Mouse (Mus musculus): ENCODE measurements at regions not wholly inside any gene's neighbourhood (a gene's known extent, or its start where the extent isn't known, plus 50 kb on each side); places are given as distances from the start of the nearest gene placed in this dataset.

DNA sequence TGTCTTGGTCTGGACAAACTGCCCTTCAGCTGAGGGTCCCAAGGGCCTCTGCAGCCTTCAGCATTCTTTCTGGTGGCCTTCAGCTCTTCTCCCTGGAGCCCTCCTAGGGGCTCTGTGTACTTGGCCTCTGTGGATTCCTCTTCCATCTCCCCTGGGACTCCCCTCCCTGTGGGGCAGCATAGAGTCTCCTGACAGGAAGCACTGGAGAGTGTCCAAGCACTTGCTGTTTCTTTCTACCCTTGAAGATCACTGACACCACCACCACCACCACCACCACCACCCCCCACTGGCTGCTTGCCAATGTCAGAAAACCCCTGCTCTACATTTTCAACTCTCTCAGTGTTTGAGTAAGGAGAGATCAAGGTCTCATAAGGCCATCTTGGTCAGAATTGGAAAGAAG lies 206.3 kb downstream of the Irs2 start:
- Histone ChIP-seq H3K4me3 (ENCODE audit: insufficient read depth, low read depth, low read length) (no peak overlapping the region), H3K4me1 (ENCODE audit: control insufficient read depth, insufficient read depth, low read length) (no peaks in the 10 kb centered on the region), H3K27ac (ENCODE audit: insufficient read depth, low read depth, low read length) (no peak overlapping the region)
- no peak for TF ChIP-seq POLR2A (IDR thresholded peaks at IDR 0.05; ENCODE audit: insufficient read depth, low read depth, low read length)
- TF ChIP-seq CTCF (IDR thresholded peaks at IDR 0.05; ENCODE audit: insufficient read depth, low read depth, low read length): no peak

DNA sequence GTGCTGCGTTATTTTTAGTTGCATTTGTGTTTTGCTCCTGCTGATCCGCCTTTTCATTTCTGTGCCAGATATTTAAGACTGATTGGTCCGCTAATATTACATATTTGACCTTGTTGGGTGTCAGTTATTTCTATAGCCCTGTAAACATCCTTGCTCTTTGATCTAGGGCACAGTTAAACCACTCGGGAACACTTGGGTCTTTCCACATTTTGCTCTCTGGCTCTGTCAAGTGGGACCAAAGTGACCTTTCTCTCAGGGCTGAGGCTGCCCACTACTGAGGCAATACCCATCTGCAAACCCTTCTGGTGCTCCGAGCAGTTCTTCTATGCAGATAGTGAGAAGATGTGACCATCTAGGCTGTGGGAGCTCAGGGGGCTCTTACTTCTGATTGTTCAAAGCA lies 206.7 kb downstream of the Irs2 start:
- H3K4me3 ChIP-seq (ENCODE audit: insufficient read depth, low read depth, low read length): no peak overlapping the region
- H3K4me1 ChIP-seq (ENCODE audit: control insufficient read depth, insufficient read depth, low read length): no peaks in the 10 kb centered on the region
- no peak overlapping the region for H3K27ac ChIP-seq (ENCODE audit: insufficient read depth, low read depth, low read length)
- TF ChIP-seq CTCF (IDR thresholded peaks at IDR 0.05; ENCODE audit: insufficient read depth, low read depth, low read length): no peak
- no peak for TF ChIP-seq POLR2A (IDR thresholded peaks at IDR 0.05; ENCODE audit: insufficient read depth, low read depth, low read length)
- WGBS: 90% methylated on average over 5 of the region's 5 CpGs

GRCm38 (mm10) chr8:10798444-10798843 lies 209.8 kb downstream of the Irs2 start:
- H3K27ac ChIP-seq (ENCODE audit: insufficient read depth, low read depth, low read length): no peak overlapping the region
- TF ChIP-seq CTCF (IDR thresholded peaks at IDR 0.05; ENCODE audit: insufficient read depth, low read depth, low read length): no peak
- no peak for TF ChIP-seq POLR2A (IDR thresholded peaks at IDR 0.05; ENCODE audit: insufficient read depth, low read depth, low read length)
- no peaks in the 10 kb centered on the region for H3K4me1 ChIP-seq (ENCODE audit: control insufficient read depth, insufficient read depth, low read length)
- 100% methylated on average over 1 of the region's 1 CpGs for WGBS
- no peak overlapping the region for H3K4me3 ChIP-seq (ENCODE audit: insufficient read depth, low read depth, low read length)

DNA sequence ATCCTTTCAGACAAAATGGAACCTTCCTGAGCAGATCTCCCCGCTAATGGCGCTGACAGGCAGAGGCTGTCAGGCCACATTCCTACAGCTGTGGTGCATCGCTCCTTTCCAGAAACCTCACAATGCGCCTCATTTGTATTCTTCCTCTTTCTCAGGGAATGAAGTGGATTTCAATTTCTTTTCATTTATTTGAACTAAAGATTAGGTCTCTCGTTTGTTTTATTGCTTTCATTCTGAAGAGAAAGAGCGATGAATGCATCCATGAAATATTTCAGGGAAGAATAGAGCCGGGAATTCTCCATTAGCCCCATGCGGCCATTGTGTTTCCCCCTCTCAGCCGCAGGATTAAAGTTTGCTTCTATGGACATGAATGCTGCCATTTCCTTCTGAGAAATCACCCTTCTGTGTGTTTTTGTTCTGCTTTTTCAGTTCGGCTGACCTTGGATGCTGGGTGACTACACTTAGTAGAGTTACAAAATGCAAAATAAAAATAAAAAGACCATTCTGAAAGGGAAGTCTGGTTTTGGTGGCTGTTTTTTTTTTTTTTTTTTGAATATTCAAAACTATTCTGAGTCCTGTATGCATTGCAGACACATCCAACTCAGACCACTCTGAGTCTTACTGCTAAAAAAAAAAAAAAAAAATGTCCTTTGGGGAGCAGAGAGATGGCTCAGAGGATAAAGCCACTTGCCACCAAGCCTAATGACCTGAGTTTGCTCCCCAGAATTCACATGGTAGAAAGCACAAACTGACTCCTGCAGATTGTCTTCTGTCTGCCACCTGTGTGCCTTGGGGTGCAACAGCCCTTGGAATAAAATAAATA lies 213.7 kb downstream of the Irs2 start:
- no peak for TF ChIP-seq POLR2A (IDR thresholded peaks at IDR 0.05; ENCODE audit: insufficient read depth, low read depth, low read length)
- TF ChIP-seq CTCF (IDR thresholded peaks at IDR 0.05; ENCODE audit: insufficient read depth, low read depth, low read length): no peak
- Histone ChIP-seq H3K4me3 (ENCODE audit: insufficient read depth, low read depth, low read length) (no peak overlapping the region), H3K27ac (ENCODE audit: insufficient read depth, low read depth, low read length) (no peak overlapping the region), H3K4me1 (ENCODE audit: control insufficient read depth, insufficient read depth, low read length) (no peaks in the 10 kb centered on the region)
- 66% methylated on average over 10 of the region's 10 CpGs for WGBS

DNA sequence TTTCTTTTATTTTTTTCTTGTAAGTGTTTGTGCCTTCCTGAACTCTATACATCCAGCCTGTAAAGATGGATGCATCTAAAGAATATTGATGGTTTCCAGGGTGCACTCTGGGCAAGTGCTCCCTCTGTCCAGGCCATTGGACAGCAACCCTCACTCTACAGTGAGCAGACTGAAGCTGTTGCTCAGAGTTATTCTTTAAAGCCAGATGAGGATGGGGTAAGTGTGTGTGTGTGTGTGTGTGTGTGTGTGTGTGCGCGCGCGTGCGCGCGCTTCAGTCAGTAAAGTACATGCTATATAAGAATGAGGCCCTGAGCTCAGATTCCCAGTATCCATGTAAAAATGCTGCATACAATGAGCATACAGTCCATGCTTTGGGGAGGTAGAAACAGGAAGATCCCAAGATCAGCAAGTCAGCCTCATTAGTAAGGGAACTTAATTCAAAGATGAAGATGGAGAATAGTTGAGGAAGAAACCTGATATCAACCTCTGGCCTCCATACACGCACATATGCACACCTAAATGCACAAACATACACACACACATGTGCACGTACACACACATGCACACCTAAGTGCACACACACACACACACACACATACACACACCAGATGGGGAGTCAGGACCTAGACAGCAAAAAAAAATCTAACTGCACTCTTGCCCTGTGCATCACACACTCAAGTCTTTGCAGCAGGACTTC lies 214.4 kb downstream of the Irs2 start:
- 95% methylated on average over 9 of the region's 9 CpGs for WGBS
- no peak overlapping the region for H3K4me3 ChIP-seq (ENCODE audit: insufficient read depth, low read depth, low read length)
- no peak overlapping the region for H3K27ac ChIP-seq (ENCODE audit: insufficient read depth, low read depth, low read length)
- H3K4me1 ChIP-seq (ENCODE audit: control insufficient read depth, insufficient read depth, low read length): no peaks in the 10 kb centered on the region
- TF ChIP-seq CTCF (IDR thresholded peaks at IDR 0.05; ENCODE audit: insufficient read depth, low read depth, low read length) (no peak), POLR2A (IDR thresholded peaks at IDR 0.05; ENCODE audit: insufficient read depth, low read depth, low read length) (no peak)

DNA sequence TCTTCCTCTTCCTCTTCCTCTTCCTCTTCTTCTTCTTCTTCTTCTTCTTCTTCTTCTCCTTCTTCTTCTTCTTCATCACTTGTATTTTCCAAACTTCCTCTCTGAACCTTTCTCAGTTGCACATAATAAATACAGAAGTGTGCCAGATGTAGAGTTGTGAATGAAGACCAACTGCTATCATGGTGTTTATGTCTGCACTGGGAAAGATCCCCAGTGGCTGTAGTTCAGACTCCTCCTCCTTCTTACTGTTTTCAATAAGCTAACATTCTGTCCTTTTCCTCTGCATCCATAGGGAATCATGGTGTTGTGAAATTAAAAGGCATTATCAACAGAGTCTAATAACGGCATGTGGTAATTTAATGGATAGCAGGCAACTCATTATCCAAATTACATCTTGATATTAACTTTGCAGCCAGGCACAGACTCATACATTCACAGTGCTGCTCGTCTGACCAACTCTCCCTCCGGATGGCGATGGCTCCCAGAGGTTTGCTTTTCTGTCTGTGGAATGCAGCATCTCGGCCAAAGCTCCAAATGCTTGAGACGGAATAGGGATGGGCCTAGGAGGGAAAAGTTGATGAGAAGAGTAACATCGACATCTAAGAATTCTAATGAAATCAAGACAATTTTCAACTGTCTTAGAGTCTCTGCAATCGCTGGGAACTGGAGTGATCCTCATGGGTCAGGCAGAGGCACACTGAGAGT lies 219.6 kb downstream of the Irs2 start:
- Histone ChIP-seq H3K27ac (ENCODE audit: insufficient read depth, low read depth, low read length) (no peak overlapping the region), H3K4me1 (ENCODE audit: control insufficient read depth, insufficient read depth, low read length) (peaks cover 6% of the 10 kb centered on the region), H3K4me3 (ENCODE audit: insufficient read depth, low read depth, low read length) (no peak overlapping the region)
- TF ChIP-seq POLR2A (IDR thresholded peaks at IDR 0.05; ENCODE audit: insufficient read depth, low read depth, low read length): no peak
- no peak for TF ChIP-seq CTCF (IDR thresholded peaks at IDR 0.05; ENCODE audit: insufficient read depth, low read depth, low read length)
- WGBS: 80% methylated on average over 8 of the region's 8 CpGs

- Histone ChIP-seq H3K4me3 (ENCODE audit: insufficient read depth, low read depth, low read length) (no peak overlapping the region), H3K27ac (ENCODE audit: insufficient read depth, low read depth, low read length) (no peak overlapping the region), H3K4me1 (ENCODE audit: control insufficient read depth, insufficient read depth, low read length) (peaks cover 6% of the 10 kb centered on the region)
- WGBS: 71% methylated on average over 4 of the region's 4 CpGs
- TF ChIP-seq POLR2A (IDR thresholded peaks at IDR 0.05; ENCODE audit: insufficient read depth, low read depth, low read length) (no peak), CTCF (IDR thresholded peaks at IDR 0.05; ENCODE audit: insufficient read depth, low read depth, low read length) (no peak)
These were observed 222.5 kb downstream of the Irs2 start for GRCm38 (mm10) chr8:10785801-10786200.

DNA sequence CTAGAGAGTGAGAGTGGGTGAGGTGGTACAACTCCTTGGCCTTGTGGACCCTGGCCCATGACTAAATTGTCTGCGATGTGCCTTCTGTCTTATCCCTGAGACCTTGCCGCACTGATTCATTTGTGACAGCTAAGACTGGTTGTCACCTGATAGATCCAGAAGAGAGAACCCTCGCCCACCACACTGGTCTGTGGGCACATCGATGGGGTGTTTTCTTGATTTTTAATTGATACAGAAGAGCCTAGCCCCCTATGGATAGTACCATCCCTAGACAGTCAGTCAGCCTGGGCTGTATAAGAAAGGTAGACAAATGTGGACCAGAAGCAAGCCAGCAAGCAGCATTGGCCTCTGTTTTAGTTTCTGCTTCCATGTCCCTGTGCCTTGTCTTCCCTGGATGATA lies 222.9 kb downstream of the Irs2 start:
- 99% methylated on average over 4 of the region's 4 CpGs for WGBS

GRCm38 (mm10) chr8:10784481-10784880 lies 223.8 kb downstream of the Irs2 start:
- WGBS: 36% methylated on average over 1 of the region's 1 CpGs
- H3K4me3 ChIP-seq (ENCODE audit: insufficient read depth, low read depth, low read length): no peak overlapping the region
- H3K4me1 ChIP-seq (ENCODE audit: control insufficient read depth, insufficient read depth, low read length): peaks cover 6% of the 10 kb centered on the region
- no peak overlapping the region for H3K27ac ChIP-seq (ENCODE audit: insufficient read depth, low read depth, low read length)
- TF ChIP-seq CTCF (IDR thresholded peaks at IDR 0.05; ENCODE audit: insufficient read depth, low read depth, low read length) (no peak), POLR2A (IDR thresholded peaks at IDR 0.05; ENCODE audit: insufficient read depth, low read depth, low read length) (no peak)

More for the DNA sequence above, 222.9 kb downstream of the Irs2 start:
- Histone ChIP-seq H3K4me1 (ENCODE audit: control insufficient read depth, insufficient read depth, low read length) (peaks cover 6% of the 10 kb centered on the region), H3K4me3 (ENCODE audit: insufficient read depth, low read depth, low read length) (no peak overlapping the region), H3K27ac (ENCODE audit: insufficient read depth, low read depth, low read length) (no peak overlapping the region)
- TF ChIP-seq POLR2A (IDR thresholded peaks at IDR 0.05; ENCODE audit: insufficient read depth, low read depth, low read length) (no peak), CTCF (IDR thresholded peaks at IDR 0.05; ENCODE audit: insufficient read depth, low read depth, low read length) (no peak)
